In genomic region chr15:6278606-6279468, GRCm38 (mm10) we compare ENCODE assay signal across 8 mouse cellular contexts. TPM values are rescaled to one million over a fixed set of nuclear protein-coding genes. Genes with fewer than 3 reads are reported as not detected.
A peak's percentile ranks its signal among the peaks of the same experiment; 100 is the strongest.
DNase-seq lines count a peak whose midpoint lies in the region; ATAC-seq lines count a peak whose summit lies in the region.

No protein-coding gene starts in this region.

- H3K27ac ChIP-seq in embryonic facial prominence, embryonic 12.5 days: peak overlapping the region; percentile 82
- peak overlapping the region; percentile 43 for H3K27ac ChIP-seq in heart, embryonic 15.5 days

- H3K9me3 ChIP-seq in embryonic facial prominence, embryonic 12.5 days: no peaks in the 10 kb centered on the region
- no peaks in the 10 kb centered on the region for H3K9me3 ChIP-seq in heart, embryonic 15.5 days (replicated peaks)

- H3K4me1 ChIP-seq in embryonic facial prominence, embryonic 12.5 days: peaks cover 9% of the 10 kb centered on the region; the same call in 1 of the 2 replicates
- H3K4me1 ChIP-seq in heart, embryonic 15.5 days (replicated peaks): 0 out of 2 replicates have a peak, but pooled peaks cover 6% of the 10 kb centered on the region

- peak; percentile 61 for DNase-seq in kidney, adult 9 months
- DNase-seq in kidney, adult 18-20 months: no peak
- DNase-seq in lung, postnatal 36 days: peak; percentile 37
- DNase-seq in adrenal gland, adult 2 months: no peak
- DNase-seq in left cerebral cortex, adult 9 months (ENCODE audit: low spot score in 2 of 2): no peak

- WGBS in embryonic facial prominence, embryonic 12.5 days: 49% methylated on average over 11 of the region's 11 CpGs
- WGBS in heart, embryonic 15.5 days: 41% methylated on average over 11 of the region's 11 CpGs

- H3K36me3 ChIP-seq in embryonic facial prominence, embryonic 12.5 days: no peaks in the 10 kb centered on the region
- H3K36me3 ChIP-seq in heart, embryonic 15.5 days: no peaks in the 10 kb centered on the region

- no peak overlapping the region for H3K9ac ChIP-seq in embryonic facial prominence, embryonic 12.5 days
- no peak overlapping the region for H3K9ac ChIP-seq in heart, embryonic 15.5 days

- no peak overlapping the region for H3K4me2 ChIP-seq in embryonic facial prominence, embryonic 12.5 days (replicated peaks)
- H3K4me2 ChIP-seq in heart, embryonic 15.5 days: 0 out of 2 replicates have a peak overlapping the region, but pooled peaks have one; percentile 13

- H3K4me3 ChIP-seq in embryonic facial prominence, embryonic 12.5 days: no peak overlapping the region
- H3K4me3 ChIP-seq in heart, embryonic 15.5 days: no peak overlapping the region

- ATAC-seq in embryonic facial prominence, embryonic 12.5 days (ENCODE audit: insufficient number of reproducible peaks, insufficient read depth, low FRiP score, low TSS enrichment): no peak
- ATAC-seq in heart, embryonic 15.5 days (replicated peaks; ENCODE audit: insufficient number of reproducible peaks, insufficient read depth, low FRiP score, low read depth): no peak
- no peak for ATAC-seq in erythroid progenitor cell, adult 5-6 weeks (replicated peaks; ENCODE audit: low FRiP score, poor library complexity, severe bottlenecking)

- no peaks in the 10 kb centered on the region for H3K27me3 ChIP-seq in embryonic facial prominence, embryonic 12.5 days
- H3K27me3 ChIP-seq in heart, embryonic 15.5 days: no peaks in the 10 kb centered on the region

RNA-seq across cellular contexts. Expression of gene Dab2, which starts 20.8 kb away (rescaled TPM):
- polyA plus RNA-seq in embryonic facial prominence, embryonic 12.5 days (2016; fragmentation: Nextera tagmentation; extraction: Ambion mirVana): 84.9 and 87.6 TPM in 2 replicates
- 25.5 and 30.9 TPM in 2 replicates for polyA plus RNA-seq in heart, embryonic 15.5 days (2015; fragmentation: Nextera tagmentation; extraction: Ambion mirVana)
- total RNA-seq in adrenal gland, adult 2 months (2021): 100 to 1,000 TPM; 358 to 479 TPM
- polyA plus RNA-seq in adrenal gland, adult 2 months (2012; rRNA removed): 127 and 180 TPM in 2 replicates
- total RNA-seq in erythroid progenitor cell, adult 5-6 weeks (2015; ENCODE audit: low replicate concordance): 5.4 TPM in 1 of 2 replicates, not detected in the other
- not detected in 2 replicates for total RNA-seq in erythroid progenitor cell, adult 5-6 weeks (2017; ENCODE audit: low replicate concordance)

Comparison
In these comparisons a context has a peak if more than half of its experiments do, and no peak if none do; other contexts are left out.
1. DNase-seq: peak in kidney, adult 9 months (single experiment) and lung, postnatal 36 days (single experiment); none in kidney, adult 18-20 months (single experiment), adrenal gland, adult 2 months (single experiment) and left cerebral cortex, adult 9 months (0 of 2).